Mouse (Mus musculus) cortical plate, adult 2 months (tissue): ENCODE results near the gene Ncoa4.

Experiments
- CTCF ChIP-seq: fragments of 200-500 bp; IDR thresholded peaks from 2 replicates; pipeline ENCODE4 v1.5.1; 2011; ENCODE audit warnings: mild to moderate bottlenecking, control low read depth, low read length; ENCODE audit not compliant: insufficient read depth; ENCODE audit errors: extremely low read depth
- POLR2A ChIP-seq: fragments of 200-500 bp; IDR thresholded peaks from 2 replicates; pipeline ENCODE4 v1.6.1; 2011; ENCODE audit warnings: mild to moderate bottlenecking, low read length, control low read depth; ENCODE audit not compliant: insufficient read depth; ENCODE audit errors: extremely low read depth

DNA sequence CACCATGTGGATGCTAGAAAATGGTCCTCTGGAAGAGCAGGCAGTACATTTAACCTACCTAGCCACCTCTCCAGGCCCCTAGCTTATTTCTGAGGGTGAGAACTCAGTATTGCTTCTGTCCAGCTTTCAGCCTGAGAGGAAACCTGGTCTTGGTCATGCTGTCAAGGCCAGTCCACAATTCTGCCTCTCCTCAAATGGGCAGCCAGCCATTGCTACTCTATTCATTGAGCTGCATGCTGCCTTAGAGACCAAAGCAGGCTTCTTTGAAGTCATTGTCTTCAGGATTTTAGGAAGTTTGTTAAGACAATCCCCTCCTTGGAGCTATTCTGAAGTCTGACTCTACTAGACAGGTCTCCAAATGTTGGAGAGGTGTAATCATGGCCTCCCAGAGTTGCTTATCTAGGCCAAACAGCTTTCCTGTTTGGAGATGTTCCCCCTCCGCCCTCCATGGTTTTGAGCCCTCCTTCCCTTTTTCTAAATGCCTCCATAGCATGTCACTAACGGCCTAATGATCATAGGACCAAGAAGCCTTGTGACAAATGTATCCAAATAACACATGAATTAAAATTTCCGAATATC is 9.1 kb downstream of the Ncoa4 start:
- TF ChIP-seq CTCF (no peak), POLR2A (no peak)
